Mouse (Mus musculus): ENCODE data around the gene Igf2r. TPM values are rescaled to one million over a fixed set of nuclear protein-coding genes. Genes with fewer than 3 reads are reported as not detected.

Igf2r gene
- 10 to 100 TPM; 60.7 to 77.0 TPM for total RNA-seq (2021)
- long read RNA-seq, experiment 1, full-length matches to known transcripts: 2 of 26 reads
- long read RNA-seq, experiment 1, partial matches to known transcripts: 12 of 26 reads
- long read RNA-seq, experiment 1, other reads (novel, unspliced or antisense): 12 of 26 reads
- long read RNA-seq, experiment 2, full-length matches to known transcripts: 2 of 19 reads
- long read RNA-seq, experiment 2, partial matches to known transcripts: 4 of 19 reads
- long read RNA-seq, experiment 2, other reads (novel, unspliced or antisense): 13 of 19 reads

GRCm38 (mm10) chr17:12769380-12769921, at the start of gene Igf2r:
Igf2r (minus strand) TSS chr17:12769664.
- peak; percentile 88 for DNase-seq

GRCm38 (mm10) chr17:12815885-12816284, 46.4 kb upstream of the Igf2r start:
- no peak for DNase-seq

GRCm38 (mm10) chr17:12814502-12814901, 45.0 kb upstream of the Igf2r start:
- DNase-seq: no peak

- DNase-seq: no peak
Observed at GRCm38 (mm10) chr17:12810973-12811303, 41.5 kb upstream of the Igf2r start.

- DNase-seq: peak; percentile 84
Observed at GRCm38 (mm10) chr17:12810103-12810972, 40.9 kb upstream of the Igf2r start.

GRCm38 (mm10) chr17:12808851-12809250, 39.4 kb upstream of the Igf2r start:
- no peak for DNase-seq

- DNase-seq: no peak
Observed at GRCm38 (mm10) chr17:12804584-12805445, 35.4 kb upstream of the Igf2r start.

- no peak for DNase-seq
Observed at GRCm38 (mm10) chr17:12801861-12802540, 32.5 kb upstream of the Igf2r start.

GRCm38 (mm10) chr17:12799368-12800275, 30.2 kb upstream of the Igf2r start:
- no peak for DNase-seq

- DNase-seq: no peak
Observed at GRCm38 (mm10) chr17:12798571-12798970, 29.1 kb upstream of the Igf2r start.

GRCm38 (mm10) chr17:12797427-12798029, 28.1 kb upstream of the Igf2r start:
- no peak for DNase-seq

GRCm38 (mm10) chr17:12796633-12797032, 27.2 kb upstream of the Igf2r start:
- DNase-seq: no peak

GRCm38 (mm10) chr17:12793660-12794406, 24.4 kb upstream of the Igf2r start:
- peak; percentile 78 for DNase-seq

- peak; percentile 70 for DNase-seq
Observed at GRCm38 (mm10) chr17:12792422-12793206, 23.1 kb upstream of the Igf2r start.

- DNase-seq: no peak
Observed at GRCm38 (mm10) chr17:12791420-12791819, 22.0 kb upstream of the Igf2r start.

GRCm38 (mm10) chr17:12791079-12791406, 21.6 kb upstream of the Igf2r start:
- no peak for DNase-seq

- peak; percentile 39 for DNase-seq
Observed at GRCm38 (mm10) chr17:12790353-12791078, 21.1 kb upstream of the Igf2r start.

Measured in adrenal gland, postnatal 10 days (tissue).